Mouse (Mus musculus): ENCODE results near the gene Rgl1. TPM values are rescaled to one million over a fixed set of nuclear protein-coding genes. Genes with fewer than 3 reads are reported as not detected.
A peak's percentile ranks its signal among the peaks of the same experiment; 100 is the strongest.
"Not testable (repeated sequence)": the region's sequence is repeated elsewhere in the genome, so short reads cannot be mapped to it uniquely, and the experiment has no call there.

Rgl1 gene
- total RNA-seq, 2 experiments from 2014 or later, result 10.8 to 10.9 TPM

DNA sequence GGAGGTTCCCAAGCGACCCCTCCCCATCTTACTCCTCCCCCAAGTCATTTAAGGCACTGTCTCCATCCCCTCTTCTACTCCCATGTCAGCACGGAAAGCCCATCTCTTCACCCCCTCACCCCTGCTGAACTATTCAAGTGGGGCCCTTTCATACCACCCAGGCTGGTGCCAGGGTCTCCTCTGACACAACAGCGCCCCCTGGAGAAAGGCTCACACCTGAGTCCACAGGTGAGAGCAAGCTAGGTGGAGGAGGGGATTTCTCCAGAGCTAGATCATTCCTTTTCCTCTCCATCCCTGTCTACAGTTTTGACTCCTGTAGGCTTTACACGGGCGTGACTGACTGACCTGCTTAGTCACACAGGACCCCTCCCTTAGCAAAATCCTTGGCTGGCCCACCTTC is 87.7 kb downstream of the Rgl1 start:
- no peak for DNase-seq
- intact Hi-C loops (cut with DNase I), result loop anchor here (5.0 kb wide), 1 partner anchor 151 kb away; no protein-coding TSS in a partner anchor

- intact Hi-C loops (cut with DNase I), result loop anchor here (5.0 kb wide), 1 partner anchor 150 kb away; no protein-coding TSS in a partner anchor
- no peak for DNase-seq
These were observed 88.5 kb downstream of the Rgl1 start for GRCm38 (mm10) chr1:152677482-152678211.

- no peak for DNase-seq
- intact Hi-C loops (cut with DNase I), result no loop called here
These were observed 96.5 kb downstream of the Rgl1 start for GRCm38 (mm10) chr1:152669446-152670180.

GRCm38 (mm10) chr1:152660436-152660835 is 105.7 kb downstream of the Rgl1 start:
- intact Hi-C loops (cut with DNase I), result no loop called here
- no peak for DNase-seq

DNA sequence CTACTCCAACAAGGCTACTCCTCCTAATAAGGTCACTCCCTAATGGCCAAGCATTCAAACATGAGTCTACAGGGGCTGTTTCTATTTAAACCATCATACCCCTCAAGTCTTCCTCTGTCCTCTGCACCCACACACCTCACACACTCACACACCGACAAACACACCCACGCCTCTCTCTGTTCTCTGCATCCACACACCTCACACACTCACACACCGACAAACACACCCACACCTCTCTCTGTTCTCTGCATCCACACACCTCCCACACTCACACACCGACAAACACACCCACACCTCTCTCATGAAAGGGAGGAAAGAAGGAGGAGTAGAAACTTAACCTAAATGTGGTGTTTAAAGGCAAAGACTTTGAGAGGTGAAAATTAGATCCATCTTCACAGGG is 106.2 kb downstream of the Rgl1 start:
- no peak for DNase-seq
- intact Hi-C loops (cut with DNase I), result loop anchor here (10.0 kb wide), 1 partner anchor 715 kb away; no protein-coding TSS in a partner anchor

DNA sequence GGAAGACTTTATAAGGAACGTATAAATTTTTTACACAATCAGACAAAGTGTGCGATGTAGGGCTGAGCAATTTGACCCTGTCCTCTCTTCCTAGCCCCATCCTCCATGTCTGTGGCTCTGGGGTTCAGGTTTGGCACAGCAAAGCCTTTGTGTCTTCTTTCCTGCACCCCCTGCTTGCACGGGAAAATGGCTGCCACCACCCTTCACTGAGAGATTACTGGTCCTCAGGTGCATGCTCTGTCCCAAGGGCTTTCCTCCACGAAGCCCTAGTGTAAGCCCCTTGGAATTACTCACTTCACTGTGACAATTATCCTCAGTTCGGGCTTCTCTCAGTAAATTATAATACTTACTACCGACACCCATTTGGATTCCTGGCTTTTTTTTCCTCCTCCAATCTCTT is 109.5 kb downstream of the Rgl1 start:
- intact Hi-C loops (cut with DNase I), result loop anchor here (10.0 kb wide), 1 partner anchor 718 kb away; no protein-coding TSS in a partner anchor

DNA sequence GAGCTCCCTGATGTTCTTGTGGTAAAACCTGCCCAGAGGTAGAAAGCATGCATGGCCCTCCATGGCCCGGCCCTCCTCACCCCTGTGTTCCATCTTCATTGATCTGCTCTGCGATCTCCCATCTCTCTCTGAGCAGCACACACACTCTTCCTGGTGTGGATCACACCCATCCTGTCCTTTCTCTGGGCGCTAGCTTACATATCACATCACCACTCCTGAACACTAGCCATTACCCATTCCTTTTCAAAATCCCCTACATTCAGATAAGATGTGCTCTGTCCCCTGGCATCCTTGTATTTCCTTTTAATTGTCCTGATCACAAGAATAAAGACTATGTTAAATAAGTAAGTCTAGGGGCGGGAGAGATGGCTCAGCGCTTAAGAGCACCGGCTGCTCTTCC is 111.3 kb downstream of the Rgl1 start:
- intact Hi-C loops (cut with DNase I), result loop anchor here (10.0 kb wide), 1 partner anchor 720 kb away; no protein-coding TSS in a partner anchor
- no peak for DNase-seq

More for the DNA sequence above, 109.5 kb downstream of the Rgl1 start:
- DNase-seq, result no peak

- no peak for DNase-seq
- intact Hi-C loops (cut with DNase I), result loop anchor here (10.0 kb wide), 1 partner anchor 723 kb away; no protein-coding TSS in a partner anchor
These were observed 114.7 kb downstream of the Rgl1 start for GRCm38 (mm10) chr1:152651495-152651874.

- intact Hi-C loops (cut with DNase I), result loop anchor here (10.0 kb wide), 1 partner anchor 724 kb away; no protein-coding TSS in a partner anchor
- DNase-seq, result no peak
These were observed 115.2 kb downstream of the Rgl1 start for GRCm38 (mm10) chr1:152650856-152651494.

GRCm38 (mm10) chr1:152648052-152648451 is 118.1 kb downstream of the Rgl1 start:
- intact Hi-C loops (cut with DNase I), result no loop called here
- DNase-seq, result no peak

DNA sequence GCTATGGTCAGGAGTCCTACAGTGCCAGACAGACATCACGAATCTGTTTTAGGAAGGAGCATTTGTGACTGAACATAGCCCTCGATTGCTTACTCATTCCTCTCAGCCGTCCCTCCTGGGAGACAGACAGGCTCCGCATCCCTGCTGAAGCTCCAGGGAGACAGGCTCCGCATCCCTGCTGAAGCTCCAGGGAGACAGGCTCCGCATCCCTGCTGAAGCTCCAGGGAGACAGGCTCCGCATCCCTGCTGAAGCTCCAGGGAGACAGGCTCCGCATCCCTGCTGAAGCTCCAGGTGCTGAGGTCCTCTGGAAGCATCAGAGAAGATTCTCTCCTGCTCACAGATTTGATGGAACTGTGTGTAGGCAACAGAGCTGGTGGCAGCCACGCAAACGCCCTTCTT is 123.9 kb downstream of the Rgl1 start:
- intact Hi-C loops (cut with DNase I), result not testable (repeated sequence)

GRCm38 (mm10) chr1:152640195-152640981 is 125.8 kb downstream of the Rgl1 start:
- peak; percentile 79 to 87 for DNase-seq
- intact Hi-C loops (cut with DNase I), result no loop called here

More for the DNA sequence above, 123.9 kb downstream of the Rgl1 start:
- not testable (repeated sequence) for DNase-seq

DNA sequence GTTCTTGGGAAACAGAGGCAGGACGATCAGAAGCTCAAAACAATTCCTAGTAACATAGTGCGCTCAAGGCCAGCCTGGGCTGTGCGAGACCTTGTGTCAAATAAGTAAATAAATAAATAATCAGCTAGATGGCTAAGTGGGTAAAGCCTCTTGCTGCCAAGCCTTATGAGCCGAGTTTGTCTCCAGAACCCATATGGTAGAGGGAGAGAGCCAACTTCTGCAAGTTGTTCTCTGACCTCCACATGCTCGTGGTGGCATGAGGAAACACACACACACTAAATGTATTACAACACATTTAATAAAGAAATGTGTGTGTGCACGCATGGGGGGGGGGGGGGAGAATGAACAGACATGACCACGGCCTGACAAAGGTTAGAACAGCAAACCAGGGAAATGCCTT is 126.8 kb downstream of the Rgl1 start:
- intact Hi-C loops (cut with DNase I), result no loop called here
- DNase-seq, result no peak

GRCm38 (mm10) chr1:152634638-152635037 is 131.5 kb downstream of the Rgl1 start:
- intact Hi-C loops (cut with DNase I), result no loop called here

DNA sequence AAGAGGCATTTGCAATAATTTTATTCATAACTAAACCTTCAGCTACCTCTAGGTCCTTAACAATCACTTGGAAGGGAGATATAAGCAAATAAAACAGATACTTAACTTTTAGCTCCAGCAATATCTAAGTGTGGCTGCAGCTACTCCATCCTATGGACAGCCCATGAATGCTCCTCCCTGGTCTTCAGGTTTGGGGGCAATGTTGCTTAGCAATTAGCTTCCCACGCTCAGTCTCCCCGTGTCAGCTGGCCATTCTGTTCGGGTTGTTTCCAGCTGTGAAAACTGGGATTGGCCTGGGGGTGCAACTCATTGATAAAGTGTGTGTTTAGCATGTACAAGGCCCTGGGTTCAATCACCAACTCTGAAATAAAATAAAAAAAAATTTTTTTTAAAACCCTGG is 136.4 kb downstream of the Rgl1 start:
- no peak for DNase-seq
- intact Hi-C loops (cut with DNase I), result no loop called here

More at GRCm38 (mm10) chr1:152634638-152635037, 131.5 kb downstream of the Rgl1 start:
- DNase-seq, result no peak

DNA sequence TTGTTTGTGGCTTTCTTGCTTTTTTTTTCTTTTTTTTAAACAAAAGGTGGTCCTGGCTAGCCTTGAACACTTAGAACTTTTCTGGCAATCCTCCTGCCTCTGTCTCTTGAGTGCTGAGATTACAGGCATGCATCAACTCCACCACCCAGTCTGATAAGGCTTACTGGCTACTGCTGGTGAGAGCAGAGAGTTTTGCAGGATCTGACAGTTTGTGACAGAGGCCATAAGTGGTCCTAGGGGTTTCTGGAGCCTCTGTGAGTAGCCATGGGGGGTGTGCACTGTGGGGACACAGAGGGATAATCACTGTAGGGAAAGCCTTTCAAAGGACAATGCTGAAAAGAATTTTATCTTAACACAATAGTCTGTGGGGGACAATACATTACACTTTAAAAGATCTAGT is 140.5 kb downstream of the Rgl1 start:
- intact Hi-C loops (cut with DNase I), result no loop called here
- no peak for DNase-seq

DNA sequence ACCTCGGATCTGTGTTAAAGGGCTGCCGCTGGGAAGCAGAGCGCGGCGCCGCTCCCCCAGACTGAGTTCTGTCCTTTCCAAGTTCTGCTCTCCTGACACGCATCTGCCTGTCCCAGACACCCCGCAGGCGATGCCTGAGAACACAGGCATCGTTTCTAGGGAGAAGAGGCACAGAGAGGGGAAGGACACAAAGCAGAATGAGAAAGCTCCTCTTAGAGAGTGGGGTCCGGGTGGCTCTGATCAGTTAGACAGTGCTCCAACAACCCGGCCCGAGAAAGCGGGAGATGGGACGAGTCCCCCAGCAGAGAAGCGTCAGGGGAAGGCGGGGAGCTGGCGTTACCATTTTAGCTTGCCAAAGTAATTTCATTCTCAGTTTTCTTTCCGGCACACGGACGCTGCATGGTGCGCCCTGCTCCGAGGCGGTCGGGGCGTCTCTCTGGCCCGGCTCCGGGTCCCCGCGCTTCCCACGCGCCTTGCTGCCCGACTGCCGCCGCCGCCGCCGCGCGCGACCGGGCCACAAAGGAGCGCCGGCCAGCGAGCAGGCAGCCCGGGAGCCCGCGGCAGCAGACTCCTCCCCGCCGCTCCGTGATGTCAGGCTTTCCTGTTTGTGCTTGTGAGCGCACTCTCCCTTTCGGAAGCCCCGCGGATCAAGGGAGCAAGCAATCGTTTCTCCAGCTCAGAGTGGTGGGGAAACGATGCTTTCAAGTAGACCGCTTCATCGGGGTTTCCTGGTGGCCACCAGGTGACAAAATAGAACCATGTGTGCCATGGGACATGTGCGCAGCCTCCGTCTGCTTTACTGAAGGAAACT is 141.3 kb downstream of the Rgl1 start:
- peak; percentile 76 to 78 for DNase-seq
- intact Hi-C loops (cut with DNase I), result loop anchor here (5.0 kb wide), 1 partner anchor 68 kb away; no protein-coding TSS in a partner anchor

- intact Hi-C loops (cut with DNase I), result loop anchor here (5.0 kb wide), 1 partner anchor 66 kb away; no protein-coding TSS in a partner anchor
- DNase-seq, result peak in 1 of 2 experiments; percentile 35
These were observed 142.5 kb downstream of the Rgl1 start for GRCm38 (mm10) chr1:152623375-152624270.
